Mouse (Mus musculus) effector memory CD4-positive, alpha-beta T cell, adult 7 months (primary cell): ENCODE measurements around the gene Snap25. TPM values are rescaled to one million over a fixed set of nuclear protein-coding genes. Genes with fewer than 3 reads are reported as not detected.

Experiments used
- polyA plus RNA-seq: library from polyadenylated mRNA; unstranded; fragments of 100-300 nt; shearing (Covaris generic); gene quantifications from one replicate; pipeline ENCODE4 v1.2.1, GENCODE M21; 2017

Gene Snap25
- 0.38 TPM for polyA plus RNA-seq

DNA sequence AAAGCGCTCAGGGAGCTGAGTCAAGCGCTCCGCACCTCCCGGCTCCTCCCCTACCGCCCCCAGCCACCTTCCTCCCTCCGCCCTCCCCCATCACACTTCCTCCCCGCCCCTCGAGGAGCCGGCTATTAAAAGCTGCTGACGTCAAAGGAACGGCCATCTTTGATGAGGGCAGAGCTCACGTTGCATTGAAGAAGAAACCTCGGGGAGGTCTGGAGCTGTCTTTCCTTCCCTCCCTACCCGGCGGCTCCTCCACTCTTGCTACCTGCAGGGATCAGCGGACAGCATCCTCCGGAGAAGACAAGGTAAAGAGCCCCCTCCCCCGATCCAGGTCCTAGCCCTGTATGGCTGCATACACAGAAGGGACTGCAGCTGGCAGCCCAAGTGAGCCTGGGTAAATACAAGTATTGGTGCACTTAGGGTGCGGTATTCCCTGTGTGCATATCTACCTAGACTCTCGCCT is at the start of gene Snap25:
Snap25 (plus strand) TSS at position 155 of the 460 bp plus-strand sequence.

Other genes with a start within 250 kb of the Snap25 start
- gene Ankef1, start 211.5 kb upstream of the Snap25 start, polyA plus RNA-seq = 0.41 TPM
- 5.0 TPM for gene AL731706.2, start 172.2 kb downstream of the Snap25 start, polyA plus RNA-seq
- 6.0 TPM for gene Slx4ip, start 177.8 kb downstream of the Snap25 start, polyA plus RNA-seq
- gene AL731706.1, start 177.9 kb downstream of the Snap25 start, polyA plus RNA-seq = 4.5 TPM
- 12.9 TPM for gene Mkks, start 177.9 kb downstream of the Snap25 start, polyA plus RNA-seq